Mouse (Mus musculus) stomach, embryonic 16.5 days (tissue): Measurements from ENCODE around the gene Kif28. TPM values are rescaled to one million over a fixed set of nuclear protein-coding genes. Genes with fewer than 3 reads are reported as not detected.

Source experiments
- ATAC-seq: fragments of 200-750 bp; cut with Nextera tagmentation; 2 replicates; pipeline ENCODE4 v1.8.0; 2017; ENCODE audit warnings: moderate number of reproducible peaks, moderate TSS enrichment; ENCODE audit not compliant: insufficient read depth, low FRiP score
- H3K27ac ChIP-seq: fragments of 300-500 bp; sonication (generic); 2 replicates; pipeline ENCODE4 v1.5.1; 2014; ENCODE audit warnings: low read length
- H3K27me3 ChIP-seq: fragments of 300-500 bp; sonication (generic); 2 replicates; pipeline ENCODE4 v1.6.1; 2014; ENCODE audit warnings: low read length, control low read depth, mixed read lengths; ENCODE audit not compliant: control insufficient read depth, insufficient read depth
- H3K36me3 ChIP-seq: fragments of 300-500 bp; sonication (generic); 2 replicates; pipeline ENCODE4 v1.6.1; 2014; ENCODE audit warnings: low read length; ENCODE audit not compliant: control insufficient read depth, insufficient read depth
- H3K4me1 ChIP-seq: fragments of 300-500 bp; sonication (generic); 2 replicates; pipeline ENCODE4 v1.6.1; 2014; ENCODE audit warnings: low read length, control low read depth, mixed read lengths; ENCODE audit not compliant: control insufficient read depth, insufficient read depth
- H3K4me2 ChIP-seq: fragments of 300-500 bp; sonication (generic); 2 replicates; pipeline ENCODE4 v1.6.1; 2014; ENCODE audit warnings: low read depth, low read length, mixed read lengths
- H3K4me3 ChIP-seq: fragments of 300-500 bp; sonication (generic); replicated peaks from 2 replicates; pipeline ENCODE4 v1.5.1; 2014; ENCODE audit warnings: mild to moderate bottlenecking, low read length
- H3K9ac ChIP-seq: fragments of 300-500 bp; sonication (generic); 2 replicates; pipeline ENCODE4 v1.6.1; 2014; ENCODE audit warnings: low read length
- H3K9me3 ChIP-seq: fragments of 300-500 bp; sonication (generic); replicated peaks from 2 replicates; pipeline ENCODE4 v1.6.1; 2016; ENCODE audit warnings: low read length, control low read depth; ENCODE audit not compliant: control insufficient read depth
- WGBS: fragments of 180-500 bp; shearing (Covaris S2); extraction: QIAGEN DNeasy Blood & Tissue Kit; methylation state at CpG from one replicate; pipeline ENCODE4 v1.1.7; 2014; 5-methylcytosine and 5-hydroxymethylcytosine counted together
- polyA plus RNA-seq: library from polyadenylated mRNA; unstranded; fragments of >200 nt; fragmentation: Nextera tagmentation; extraction: Ambion mirVana; gene quantifications from 2 replicates; pipeline ENCODE4 v1.2.1, GENCODE M21; 2015

Kif28 gene
- polyA plus RNA-seq, 1 experiment from 2014 or later: 0.04 TPM

- WGBS: 82% methylated on average over 7 of the region's 7 CpGs
- no peak for ATAC-seq
- Histone ChIP-seq H3K9ac (no peak overlapping the region), H3K4me1 (no peaks in the 10 kb centered on the region), H3K9me3 (no peaks in the 10 kb centered on the region), H3K4me2 (no peak overlapping the region), H3K36me3 (no peaks in the 10 kb centered on the region), H3K27me3 (no peaks in the 10 kb centered on the region), H3K27ac (no peak overlapping the region), H3K4me3 (no peak overlapping the region)
These were observed 32.4 kb downstream of the Kif28 start for GRCm38 (mm10) chr1:179712658-179713057.

GRCm38 (mm10) chr1:179710739-179711138, 34.3 kb downstream of the Kif28 start:
- Histone ChIP-seq H3K9ac (no peak overlapping the region), H3K9me3 (no peaks in the 10 kb centered on the region), H3K36me3 (no peaks in the 10 kb centered on the region), H3K27ac (no peak overlapping the region), H3K27me3 (no peaks in the 10 kb centered on the region), H3K4me3 (no peak overlapping the region), H3K4me2 (no peak overlapping the region), H3K4me1 (no peaks in the 10 kb centered on the region)
- no peak for ATAC-seq
- WGBS: 82% methylated on average over 5 of the region's 5 CpGs

- no peaks in the 10 kb centered on the region for H3K4me1 ChIP-seq
- no peaks in the 10 kb centered on the region for H3K27me3 ChIP-seq
- no peak overlapping the region for H3K9ac ChIP-seq
- ATAC-seq: peak; percentile 65; the same call in 1 of the 2 replicates
- no peak overlapping the region for H3K27ac ChIP-seq
- 59% methylated on average over 6 of the region's 6 CpGs for WGBS
- H3K36me3 ChIP-seq: no peaks in the 10 kb centered on the region
- no peak overlapping the region for H3K4me3 ChIP-seq
- H3K4me2 ChIP-seq: no peak overlapping the region
- H3K9me3 ChIP-seq: no peaks in the 10 kb centered on the region
These were observed 35.7 kb downstream of the Kif28 start for GRCm38 (mm10) chr1:179709390-179709789.

- H3K4me1 ChIP-seq: no peaks in the 10 kb centered on the region
- no peak overlapping the region for H3K4me2 ChIP-seq
- no peak overlapping the region for H3K27ac ChIP-seq
- WGBS: 88% methylated on average over 6 of the region's 6 CpGs
- no peaks in the 10 kb centered on the region for H3K27me3 ChIP-seq
- H3K9ac ChIP-seq: no peak overlapping the region
- no peak overlapping the region for H3K4me3 ChIP-seq
- no peaks in the 10 kb centered on the region for H3K9me3 ChIP-seq
- no peak for ATAC-seq
- no peaks in the 10 kb centered on the region for H3K36me3 ChIP-seq
These were observed 39.9 kb downstream of the Kif28 start for GRCm38 (mm10) chr1:179705154-179705553.

- no peaks in the 10 kb centered on the region for H3K4me1 ChIP-seq
- H3K9me3 ChIP-seq: no peaks in the 10 kb centered on the region
- H3K4me3 ChIP-seq: no peak overlapping the region
- no peaks in the 10 kb centered on the region for H3K36me3 ChIP-seq
- ATAC-seq: no peak
- H3K9ac ChIP-seq: no peak overlapping the region
- no peak overlapping the region for H3K27ac ChIP-seq
- H3K27me3 ChIP-seq: no peaks in the 10 kb centered on the region
- no peak overlapping the region for H3K4me2 ChIP-seq
- WGBS: 52% methylated on average over 3 of the region's 3 CpGs
These were observed 40.9 kb downstream of the Kif28 start for GRCm38 (mm10) chr1:179704150-179704549.

DNA sequence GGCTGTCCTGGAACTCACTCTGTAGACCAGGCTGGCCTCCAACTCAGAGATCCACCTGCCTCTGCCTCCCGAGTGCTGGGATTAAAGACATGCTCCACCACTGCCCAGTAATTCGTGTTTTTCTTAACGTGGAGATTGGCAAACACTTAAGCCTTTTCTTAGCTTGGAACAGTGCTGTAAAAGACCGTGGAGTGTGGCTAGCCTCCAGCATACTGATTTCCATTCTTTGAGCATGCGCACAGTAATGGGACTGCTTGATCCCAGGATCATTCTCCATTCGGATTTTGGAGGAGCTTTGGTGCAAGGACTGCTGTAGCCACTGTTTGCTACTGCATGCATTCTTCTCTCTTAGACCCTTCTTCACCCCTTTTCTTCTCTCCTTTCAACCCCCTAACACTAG, 55.6 kb downstream of the Kif28 start:
- 79% methylated on average over 6 of the region's 6 CpGs for WGBS
- no peaks in the 10 kb centered on the region for H3K4me1 ChIP-seq
- peaks cover 10% of the 10 kb centered on the region; the same call in 1 of the 2 replicates for H3K36me3 ChIP-seq
- H3K9ac ChIP-seq: no peak overlapping the region
- H3K9me3 ChIP-seq: no peaks in the 10 kb centered on the region
- H3K4me3 ChIP-seq: no peak overlapping the region
- no peak overlapping the region for H3K4me2 ChIP-seq
- no peak for ATAC-seq
- no peak overlapping the region for H3K27ac ChIP-seq
- no peaks in the 10 kb centered on the region for H3K27me3 ChIP-seq

GRCm38 (mm10) chr1:179688914-179689313, 56.2 kb downstream of the Kif28 start:
- H3K4me3 ChIP-seq: no peak overlapping the region
- H3K9me3 ChIP-seq: no peaks in the 10 kb centered on the region
- no peak for ATAC-seq
- no peaks in the 10 kb centered on the region for H3K4me1 ChIP-seq
- no peak overlapping the region for H3K9ac ChIP-seq
- H3K36me3 ChIP-seq: peaks cover 10% of the 10 kb centered on the region; the same call in 1 of the 2 replicates
- no peak overlapping the region for H3K27ac ChIP-seq
- no peaks in the 10 kb centered on the region for H3K27me3 ChIP-seq
- no peak overlapping the region for H3K4me2 ChIP-seq
- WGBS: 75% methylated on average over 5 of the region's 5 CpGs

DNA sequence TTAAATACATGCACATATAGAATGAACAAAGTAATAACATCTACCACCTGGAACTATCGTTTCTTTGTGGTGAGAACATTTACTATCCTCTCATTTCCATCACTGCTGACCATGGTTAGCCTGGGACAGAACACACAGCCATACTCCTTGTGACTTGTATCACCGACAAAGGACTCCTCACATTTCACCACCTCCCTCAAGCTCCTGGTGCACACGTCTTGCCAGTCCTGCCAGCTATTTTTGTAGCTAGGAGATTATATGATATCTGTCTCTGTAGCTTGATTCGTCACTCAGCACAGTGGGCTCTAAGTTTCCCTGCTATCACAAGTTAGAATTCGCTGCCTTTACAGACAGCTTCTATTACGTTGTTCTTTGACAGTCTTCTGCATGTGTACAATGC, 56.7 kb downstream of the Kif28 start:
- Histone ChIP-seq H3K4me2 (no peak overlapping the region), H3K9ac (no peak overlapping the region), H3K27me3 (no peaks in the 10 kb centered on the region), H3K27ac (no peak overlapping the region), H3K4me1 (no peaks in the 10 kb centered on the region), H3K36me3 (peaks cover 10% of the 10 kb centered on the region; the same call in 1 of the 2 replicates), H3K4me3 (no peak overlapping the region), H3K9me3 (no peaks in the 10 kb centered on the region)
- no peak for ATAC-seq
- 86% methylated on average over 6 of the region's 6 CpGs for WGBS

DNA sequence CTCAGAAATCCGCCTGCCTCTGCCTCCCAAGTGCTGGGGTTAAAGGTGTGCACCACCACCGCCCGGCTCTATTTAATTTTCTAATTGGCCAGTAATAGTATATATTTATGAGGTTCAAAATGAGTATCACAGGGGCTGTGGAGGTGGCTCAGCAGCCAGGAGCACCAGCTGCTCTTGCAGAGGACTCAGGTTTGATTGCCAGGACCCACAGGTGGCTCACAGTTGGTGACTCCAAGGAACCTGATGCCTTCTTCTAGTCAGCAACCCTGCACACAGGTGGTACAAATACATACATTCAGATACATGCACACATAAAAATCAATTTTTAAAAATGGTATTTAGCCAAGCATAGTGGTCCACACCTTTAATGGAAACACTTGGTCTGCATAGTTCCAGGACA, 57.1 kb downstream of the Kif28 start:
- Histone ChIP-seq H3K27me3 (no peaks in the 10 kb centered on the region), H3K4me2 (no peak overlapping the region), H3K9ac (no peak overlapping the region), H3K4me3 (no peak overlapping the region), H3K9me3 (no peaks in the 10 kb centered on the region), H3K36me3 (peaks cover 11% of the 10 kb centered on the region; the same call in 1 of the 2 replicates), H3K27ac (no peak overlapping the region), H3K4me1 (no peaks in the 10 kb centered on the region)
- WGBS: 91% methylated on average over 3 of the region's 3 CpGs
- ATAC-seq: no peak

DNA sequence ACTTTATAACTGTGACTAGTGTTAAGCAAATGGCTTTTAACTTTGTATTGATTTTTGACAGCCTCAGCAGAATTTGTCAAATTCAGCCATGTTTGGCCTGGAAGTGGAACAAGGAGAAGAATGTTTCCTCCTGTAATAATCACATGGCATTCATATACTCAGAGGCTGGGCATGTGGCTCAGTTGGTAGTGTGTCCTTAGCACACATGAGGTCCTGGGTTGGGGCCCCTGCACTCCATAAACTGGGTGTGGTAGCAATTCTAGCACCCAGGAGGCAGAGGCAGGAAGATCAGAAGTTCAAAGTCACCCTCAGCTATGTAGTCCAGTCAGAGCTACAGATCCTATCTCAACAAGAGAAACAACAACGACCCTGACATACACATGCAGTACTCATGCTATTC, 57.8 kb downstream of the Kif28 start:
- peaks cover 14% of the 10 kb centered on the region; the same call in 1 of the 2 replicates for H3K36me3 ChIP-seq
- H3K9ac ChIP-seq: no peak overlapping the region
- WGBS: 89% methylated on average over 1 of the region's 1 CpGs
- H3K4me1 ChIP-seq: no peaks in the 10 kb centered on the region
- no peak overlapping the region for H3K4me3 ChIP-seq
- no peak overlapping the region for H3K27ac ChIP-seq
- no peaks in the 10 kb centered on the region for H3K9me3 ChIP-seq
- ATAC-seq: no peak
- H3K4me2 ChIP-seq: no peak overlapping the region
- no peaks in the 10 kb centered on the region for H3K27me3 ChIP-seq
